Mouse (Mus musculus) neural tube, embryonic 12.5 days (tissue): ENCODE measurements around the gene Pde11a. TPM values are rescaled to one million over a fixed set of nuclear protein-coding genes. Genes with fewer than 3 reads are reported as not detected.

Experiments used
- ATAC-seq: fragments of 200-750 bp; cut with Nextera tagmentation; 2 replicates; pipeline ENCODE4 v1.8.0; 2017; ENCODE audit warnings: low read depth, mild to moderate bottlenecking, moderate TSS enrichment, moderate library complexity; ENCODE audit not compliant: low FRiP score
- H3K27ac ChIP-seq: fragments of 300-500 bp; sonication (generic); 2 replicates; pipeline ENCODE4 v1.5.1; 2016
- H3K27me3 ChIP-seq: fragments of 300-500 bp; sonication (generic); replicated peaks from 2 replicates; pipeline ENCODE4 v1.6.1; 2016; ENCODE audit warnings: mild to moderate bottlenecking
- H3K36me3 ChIP-seq: fragments of 300-500 bp; sonication (generic); 2 replicates; pipeline ENCODE4 v1.6.1; 2016; ENCODE audit warnings: mild to moderate bottlenecking
- H3K4me1 ChIP-seq: fragments of 300-500 bp; sonication (generic); 2 replicates; pipeline ENCODE4 v1.6.1; 2016
- H3K4me2 ChIP-seq: fragments of 300-500 bp; sonication (generic); replicated peaks from 2 replicates; pipeline ENCODE4 v1.6.1; 2016; ENCODE audit warnings: mild to moderate bottlenecking
- H3K4me3 ChIP-seq: fragments of 300-500 bp; sonication (generic); 2 replicates; pipeline ENCODE4 v1.5.1; 2016
- H3K9ac ChIP-seq: fragments of 300-500 bp; sonication (generic); 2 replicates; pipeline ENCODE4 v1.6.1; 2016; ENCODE audit warnings: mild to moderate bottlenecking
- H3K9me3 ChIP-seq: fragments of 300-500 bp; sonication (generic); 2 replicates; pipeline ENCODE4 v1.6.1; 2016; ENCODE audit warnings: mild to moderate bottlenecking
- WGBS: fragments of 180-500 bp; shearing (Covaris S2); methylation state at CpG from one replicate; pipeline ENCODE4 v1.1.7; 2016; 5-methylcytosine and 5-hydroxymethylcytosine counted together
- polyA plus RNA-seq: library from polyadenylated mRNA; unstranded; fragments of >200 nt; fragmentation: Nextera tagmentation; extraction: Ambion mirVana; gene quantifications from 2 replicates; pipeline ENCODE4 v1.2.1, GENCODE M21; 2016

Pde11a gene
- polyA plus RNA-seq, 1 experiment from 2014 or later, result 0.48 TPM

DNA sequence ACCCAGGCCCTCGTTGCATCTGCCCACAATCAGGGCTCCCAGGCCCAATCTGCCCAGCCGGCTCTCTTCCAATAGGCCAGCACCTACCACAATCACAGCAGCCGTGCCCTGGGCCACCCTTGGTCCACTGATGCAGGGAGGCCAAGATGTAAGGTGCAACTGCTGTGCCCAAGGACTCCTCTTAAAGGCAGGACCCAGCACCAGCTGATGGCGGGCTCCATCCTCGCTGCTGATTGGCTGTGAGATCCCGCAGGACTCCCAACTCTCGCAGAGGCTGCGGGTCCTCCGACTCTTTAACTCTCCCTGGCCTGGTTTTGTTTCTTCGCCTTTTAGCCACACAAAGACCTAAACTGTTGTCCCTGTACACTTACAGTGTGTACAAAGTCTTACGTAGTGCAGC is 21.7 kb upstream of the Pde11a start, which contains the start of gene Cyct:
Cyct (minus strand) TSS at position 225 of the 400 bp plus-strand sequence.
- Histone ChIP-seq H3K9me3 (no peaks in the 10 kb centered on the region), H3K36me3 (no peaks in the 10 kb centered on the region), H3K27me3 (no peaks in the 10 kb centered on the region), H3K4me3 (no peak within 1 kb of the TSS), H3K4me2 (no peak within 1 kb of the TSS), H3K27ac (no peak within 1 kb of the TSS), H3K9ac (no peak within 1 kb of the TSS), H3K4me1 (no peaks in the 10 kb centered on the region)
- ATAC-seq, result no peak
- 91% methylated on average over 11 of the region's 11 CpGs for WGBS

DNA sequence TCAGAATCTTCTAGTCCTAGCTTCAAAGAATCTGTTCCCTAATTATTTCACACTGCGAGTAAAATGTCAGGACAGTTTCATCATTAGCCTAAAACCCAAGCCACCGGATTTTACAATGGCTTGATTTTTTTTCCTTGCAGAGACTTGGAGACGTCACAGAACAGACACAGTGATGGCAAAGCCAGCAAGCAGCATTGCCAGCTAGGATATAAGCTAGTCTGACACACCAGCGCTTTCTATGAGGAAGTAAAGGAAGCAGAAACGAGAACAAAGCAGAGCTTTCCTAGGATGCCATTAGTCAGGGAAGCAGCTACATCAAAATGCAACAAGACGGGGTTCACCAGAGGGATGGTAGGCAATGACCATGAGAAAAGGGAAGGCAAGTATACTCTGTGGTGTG is 9.3 kb upstream of the Pde11a start:
- no peak overlapping the region for H3K4me3 ChIP-seq
- no peak overlapping the region for H3K9ac ChIP-seq
- H3K36me3 ChIP-seq, result no peaks in the 10 kb centered on the region
- H3K27me3 ChIP-seq, result no peaks in the 10 kb centered on the region
- 79% methylated on average over 6 of the region's 6 CpGs for WGBS
- H3K27ac ChIP-seq, result no peak overlapping the region
- no peak overlapping the region for H3K4me2 ChIP-seq
- no peaks in the 10 kb centered on the region for H3K9me3 ChIP-seq
- ATAC-seq, result no peak
- no peaks in the 10 kb centered on the region for H3K4me1 ChIP-seq

- Histone ChIP-seq H3K4me1 (peaks cover 11% of the 10 kb centered on the region), H3K36me3 (no peaks in the 10 kb centered on the region), H3K27me3 (peaks cover 7% of the 10 kb centered on the region; the same call in 1 of the 2 replicates), H3K27ac (no peak overlapping the region), H3K9me3 (no peaks in the 10 kb centered on the region), H3K4me2 (no peak overlapping the region), H3K4me3 (no peak overlapping the region), H3K9ac (no peak overlapping the region)
- 90% methylated on average over 9 of the region's 9 CpGs for WGBS
- ATAC-seq, result no peak
These were observed 3.6 kb upstream of the Pde11a start for GRCm38 (mm10) chr2:76342146-76342545.

DNA sequence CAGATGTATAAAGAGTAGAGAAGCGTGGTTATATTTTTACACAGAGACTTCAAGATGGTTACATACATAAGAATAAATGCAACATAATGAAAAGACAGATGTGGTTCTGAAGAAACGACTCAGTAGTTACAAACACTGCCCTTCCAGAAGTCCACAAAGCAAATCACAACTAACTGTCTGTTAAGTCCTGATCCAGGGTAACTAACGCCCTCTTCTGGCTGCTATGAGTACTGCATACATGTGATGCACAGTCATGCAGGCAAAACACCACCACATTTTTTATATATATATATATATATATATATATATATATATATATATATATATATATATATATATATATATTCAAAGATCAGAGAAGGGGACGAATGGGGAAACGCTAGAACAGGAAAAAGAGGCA is 4.0 kb downstream of the Pde11a start:
- Histone ChIP-seq H3K27ac (no peak overlapping the region), H3K9me3 (no peaks in the 10 kb centered on the region), H3K36me3 (no peaks in the 10 kb centered on the region), H3K4me3 (no peak overlapping the region), H3K9ac (no peak overlapping the region), H3K4me1 (peaks cover 11% of the 10 kb centered on the region), H3K4me2 (no peak overlapping the region), H3K27me3 (peaks cover 7% of the 10 kb centered on the region; the same call in 1 of the 2 replicates)
- WGBS, result 87% methylated on average over 5 of the region's 5 CpGs
- no peak for ATAC-seq

DNA sequence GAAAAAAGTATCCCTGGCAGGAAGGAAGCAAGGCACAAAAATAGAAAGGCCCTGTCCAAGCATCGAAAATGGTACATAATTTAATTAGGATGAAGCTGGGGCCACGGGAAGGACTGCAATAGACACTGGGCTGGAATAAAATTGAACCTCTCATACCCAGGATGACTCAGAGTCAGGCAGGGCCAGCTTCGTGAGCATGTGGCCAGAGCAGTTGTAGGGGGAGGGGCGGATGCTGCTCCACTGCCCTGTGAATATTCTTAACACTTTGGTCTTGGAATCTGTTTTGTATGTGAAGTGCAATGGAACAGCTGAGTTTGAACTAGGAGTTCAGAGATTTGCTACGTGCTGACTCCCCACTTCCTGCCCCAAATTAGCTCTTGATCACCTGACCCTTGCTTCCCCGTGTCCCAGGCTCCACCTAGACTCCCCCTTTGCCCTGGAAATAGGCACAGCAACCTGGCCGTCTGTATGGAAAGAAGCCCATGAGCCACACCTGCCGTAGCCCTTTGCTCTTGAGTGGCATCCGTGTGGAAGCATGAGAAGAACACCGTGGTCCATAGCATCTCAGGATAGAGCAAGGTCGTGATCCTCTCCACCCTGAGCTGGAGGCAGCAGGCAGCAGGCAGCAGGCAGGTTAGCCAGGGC is 6.3 kb downstream of the Pde11a start:
- H3K9me3 ChIP-seq, result no peaks in the 10 kb centered on the region
- no peaks in the 10 kb centered on the region for H3K27me3 ChIP-seq
- H3K9ac ChIP-seq, result no peak overlapping the region
- no peak overlapping the region for H3K4me3 ChIP-seq
- H3K36me3 ChIP-seq, result no peaks in the 10 kb centered on the region
- no peak overlapping the region for H3K4me2 ChIP-seq
- no peak for ATAC-seq
- no peak overlapping the region for H3K27ac ChIP-seq
- H3K4me1 ChIP-seq, result no peaks in the 10 kb centered on the region
- WGBS, result 82% methylated on average over 11 of the region's 11 CpGs

DNA sequence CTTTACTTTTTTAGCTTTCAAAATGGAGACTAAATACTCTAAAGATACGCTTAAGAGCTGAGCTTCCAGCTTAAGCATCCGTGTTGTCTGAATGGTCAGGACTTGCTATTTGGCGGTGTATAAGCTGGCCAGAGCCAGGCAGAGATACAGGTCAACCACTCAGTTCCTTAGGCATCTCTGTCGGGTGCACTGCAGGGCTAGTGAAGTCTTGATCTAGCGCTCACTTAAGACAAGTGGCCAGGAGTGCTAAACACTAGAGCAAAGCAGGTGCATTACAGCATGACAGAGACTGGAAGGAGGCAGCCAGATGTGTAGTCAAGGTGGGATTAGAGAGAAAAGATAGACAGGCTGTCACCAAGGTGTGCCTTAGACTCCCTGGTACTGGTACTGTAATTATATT is 8.5 kb downstream of the Pde11a start:
- H3K4me1 ChIP-seq, result no peaks in the 10 kb centered on the region
- whole genome bisulfite sequencing, result 91% methylated on average over 5 of the region's 5 CpGs
- no peak overlapping the region for H3K4me3 ChIP-seq
- H3K36me3 ChIP-seq, result no peaks in the 10 kb centered on the region
- H3K9ac ChIP-seq, result no peak overlapping the region
- no peak overlapping the region for H3K4me2 ChIP-seq
- H3K9me3 ChIP-seq, result no peaks in the 10 kb centered on the region
- H3K27me3 ChIP-seq, result no peaks in the 10 kb centered on the region
- no peak for ATAC-seq
- H3K27ac ChIP-seq, result no peak overlapping the region

- Histone ChIP-seq H3K36me3 (no peaks in the 10 kb centered on the region), H3K4me1 (no peaks in the 10 kb centered on the region), H3K9me3 (no peaks in the 10 kb centered on the region), H3K4me3 (no peak overlapping the region), H3K9ac (no peak overlapping the region), H3K27me3 (no peaks in the 10 kb centered on the region), H3K4me2 (no peak overlapping the region), H3K27ac (no peak overlapping the region)
- ATAC-seq, result no peak
- WGBS, result 93% methylated on average over 3 of the region's 3 CpGs
These were observed 12.4 kb downstream of the Pde11a start for GRCm38 (mm10) chr2:76326161-76326560.

DNA sequence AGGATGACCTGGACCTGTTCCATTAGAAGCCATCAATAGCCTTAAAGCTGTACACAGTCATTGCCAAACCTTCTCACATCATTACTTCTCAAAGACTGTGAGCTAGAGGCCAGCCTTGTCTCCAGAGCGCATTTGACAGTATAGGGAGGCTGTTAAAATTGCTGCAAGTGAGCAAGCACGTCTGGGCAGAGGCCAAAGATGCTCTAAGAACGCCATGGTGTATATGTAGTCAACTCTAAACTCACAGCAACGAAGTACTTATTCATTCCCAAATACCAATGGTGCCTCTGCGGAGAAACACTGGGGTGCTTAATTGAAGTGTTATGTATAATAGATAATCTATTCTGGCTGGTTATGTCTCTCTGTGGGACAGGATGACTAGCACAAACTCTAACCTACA is 14.1 kb downstream of the Pde11a start:
- Histone ChIP-seq H3K4me2 (no peak overlapping the region), H3K4me1 (no peaks in the 10 kb centered on the region), H3K9ac (no peak overlapping the region), H3K36me3 (no peaks in the 10 kb centered on the region), H3K27me3 (no peaks in the 10 kb centered on the region), H3K27ac (no peak overlapping the region), H3K4me3 (no peak overlapping the region), H3K9me3 (no peaks in the 10 kb centered on the region)
- WGBS, result 87% methylated on average over 5 of the region's 5 CpGs
- no peak for ATAC-seq

- Histone ChIP-seq H3K9me3 (no peaks in the 10 kb centered on the region), H3K4me1 (no peaks in the 10 kb centered on the region), H3K36me3 (no peaks in the 10 kb centered on the region), H3K4me3 (no peak overlapping the region), H3K27ac (no peak overlapping the region), H3K9ac (no peak overlapping the region), H3K27me3 (no peaks in the 10 kb centered on the region), H3K4me2 (no peak overlapping the region)
- no peak for ATAC-seq
- 88% methylated on average over 21 of the region's 21 CpGs for WGBS
These were observed 15.2 kb downstream of the Pde11a start for GRCm38 (mm10) chr2:76323185-76323875.

GRCm38 (mm10) chr2:76320336-76320735 is 18.2 kb downstream of the Pde11a start:
- no peak overlapping the region for H3K4me2 ChIP-seq
- H3K27me3 ChIP-seq, result no peaks in the 10 kb centered on the region
- no peaks in the 10 kb centered on the region for H3K4me1 ChIP-seq
- H3K36me3 ChIP-seq, result no peaks in the 10 kb centered on the region
- ATAC-seq, result no peak
- no peaks in the 10 kb centered on the region for H3K9me3 ChIP-seq
- no peak overlapping the region for H3K27ac ChIP-seq
- H3K4me3 ChIP-seq, result no peak overlapping the region
- WGBS, result 88% methylated on average over 6 of the region's 6 CpGs
- no peak overlapping the region for H3K9ac ChIP-seq

DNA sequence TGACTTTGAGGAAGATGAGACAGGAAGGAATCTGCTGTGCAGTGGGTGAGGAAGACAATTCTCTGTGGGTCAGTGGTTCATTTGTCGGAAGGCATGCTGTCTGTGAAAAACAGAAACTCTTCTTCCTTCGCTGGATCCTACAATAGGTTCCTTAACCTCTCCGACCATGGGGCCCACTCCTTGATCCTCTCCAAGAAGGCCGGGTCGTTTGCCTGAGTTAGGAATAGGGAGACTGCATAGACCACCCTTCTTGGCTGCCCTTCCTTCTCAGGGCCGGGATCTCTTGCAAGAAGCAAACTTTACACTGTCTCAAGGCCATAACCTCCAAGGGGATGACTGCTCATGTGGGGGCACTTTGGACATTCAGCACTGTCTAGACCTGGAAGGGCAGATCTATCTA is 19.3 kb downstream of the Pde11a start:
- no peak overlapping the region for H3K4me2 ChIP-seq
- no peaks in the 10 kb centered on the region for H3K27me3 ChIP-seq
- H3K9ac ChIP-seq, result no peak overlapping the region
- no peaks in the 10 kb centered on the region for H3K9me3 ChIP-seq
- H3K36me3 ChIP-seq, result no peaks in the 10 kb centered on the region
- WGBS, result 89% methylated on average over 6 of the region's 6 CpGs
- H3K27ac ChIP-seq, result no peak overlapping the region
- ATAC-seq, result no peak
- H3K4me3 ChIP-seq, result no peak overlapping the region
- H3K4me1 ChIP-seq, result no peaks in the 10 kb centered on the region

DNA sequence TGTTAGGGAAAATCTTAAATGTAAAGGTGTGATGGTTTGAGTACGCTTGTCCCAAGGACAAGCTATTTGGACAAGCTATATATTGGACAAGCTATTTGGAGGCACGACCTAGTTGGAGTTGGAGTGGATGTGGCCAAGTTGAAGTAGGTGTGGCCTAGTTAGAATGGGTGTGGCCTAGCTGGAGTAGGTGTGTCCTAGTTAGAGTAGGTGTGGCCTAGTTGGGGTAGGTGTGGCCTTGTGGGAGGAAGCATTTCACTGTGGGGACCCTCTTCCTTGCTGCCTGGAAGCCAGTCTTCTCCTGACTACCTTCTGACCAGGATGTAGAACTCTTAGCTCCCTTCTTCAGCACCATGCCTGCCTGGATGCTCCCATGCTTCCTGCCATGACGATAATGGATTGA is 50.9 kb downstream of the Pde11a start:
- Histone ChIP-seq H3K4me3 (no peak overlapping the region), H3K9ac (no peak overlapping the region), H3K27me3 (no peaks in the 10 kb centered on the region), H3K4me2 (no peak overlapping the region), H3K4me1 (no peaks in the 10 kb centered on the region), H3K9me3 (no peaks in the 10 kb centered on the region), H3K27ac (no peak overlapping the region), H3K36me3 (no peaks in the 10 kb centered on the region)
- 87% methylated on average over 3 of the region's 3 CpGs for WGBS
- ATAC-seq, result no peak

DNA sequence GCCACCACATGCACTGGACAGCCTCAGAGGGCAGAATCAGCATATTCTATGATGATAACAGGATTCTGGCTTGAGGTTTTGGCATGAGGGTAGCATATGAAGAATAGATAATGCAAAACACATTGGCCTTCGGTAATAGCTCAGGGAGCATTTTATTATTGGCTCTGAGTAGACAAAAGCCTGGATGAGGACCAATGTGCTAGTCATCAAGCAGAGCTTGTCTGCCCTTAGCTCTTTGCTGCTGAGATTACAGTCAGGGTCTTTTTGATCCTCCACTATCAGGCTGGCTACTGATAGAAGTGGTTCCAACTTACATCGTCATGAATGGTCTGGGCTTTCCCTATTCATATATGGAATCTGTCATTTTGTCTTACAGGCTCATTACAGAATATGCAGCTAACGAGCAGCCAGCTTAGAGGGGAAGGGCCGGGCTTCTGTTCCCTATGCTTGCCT is 52.3 kb downstream of the Pde11a start:
- H3K27me3 ChIP-seq, result no peaks in the 10 kb centered on the region
- no peak overlapping the region for H3K9ac ChIP-seq
- no peak overlapping the region for H3K4me3 ChIP-seq
- ATAC-seq, result no peak
- H3K27ac ChIP-seq, result no peak overlapping the region
- H3K4me2 ChIP-seq, result no peak overlapping the region
- 84% methylated on average over 4 of the region's 4 CpGs for WGBS
- H3K36me3 ChIP-seq, result no peaks in the 10 kb centered on the region
- H3K9me3 ChIP-seq, result no peaks in the 10 kb centered on the region
- no peaks in the 10 kb centered on the region for H3K4me1 ChIP-seq
